Mouse (Mus musculus): ENCODE measurements around the gene Efnb3. TPM values are rescaled to one million over a fixed set of nuclear protein-coding genes. Genes with fewer than 3 reads are reported as not detected.

The Efnb3 gene
- polyA plus RNA-seq, 1 experiment from 2014 or later, result 5.7 TPM

- H3K36me3 ChIP-seq (ENCODE audit: control insufficient read depth, insufficient read depth, low read length), result no peaks in the 10 kb centered on the region
- no peak overlapping the region for H3K9ac ChIP-seq (ENCODE audit: low read length)
- no peak for ATAC-seq (ENCODE audit: low read depth)
- H3K4me3 ChIP-seq (ENCODE audit: low read length), result no peak overlapping the region
- WGBS, result 87% methylated on average over 4 of the region's 4 CpGs
- H3K4me1 ChIP-seq (replicated peaks; ENCODE audit: control insufficient read depth, insufficient read depth, low read length), result no peaks in the 10 kb centered on the region
- no peak overlapping the region for H3K4me2 ChIP-seq (ENCODE audit: low read depth, low read length)
- H3K9me3 ChIP-seq (ENCODE audit: control insufficient read depth, low read length), result no peaks in the 10 kb centered on the region
- no peak overlapping the region for H3K27ac ChIP-seq (ENCODE audit: low read length)
- no peaks in the 10 kb centered on the region for H3K27me3 ChIP-seq (ENCODE audit: control insufficient read depth, insufficient read depth, low read depth, low read length)
Measured at GRCm38 (mm10) chr11:69528031-69528390, 32.0 kb downstream of the Efnb3 start.

GRCm38 (mm10) chr11:69527098-69528030 is 32.6 kb downstream of the Efnb3 start:
- Histone ChIP-seq H3K27me3 (ENCODE audit: control insufficient read depth, insufficient read depth, low read depth, low read length) (no peaks in the 10 kb centered on the region), H3K36me3 (ENCODE audit: control insufficient read depth, insufficient read depth, low read length) (no peaks in the 10 kb centered on the region), H3K9me3 (ENCODE audit: control insufficient read depth, low read length) (no peaks in the 10 kb centered on the region), H3K9ac (ENCODE audit: low read length) (peak overlapping the region; percentile 56), H3K4me3 (ENCODE audit: low read length) (peak overlapping the region; percentile 36), H3K27ac (ENCODE audit: low read length) (no peak overlapping the region), H3K4me2 (ENCODE audit: low read depth, low read length) (peak overlapping the region; percentile 55), H3K4me1 (replicated peaks; ENCODE audit: control insufficient read depth, insufficient read depth, low read length) (no peaks in the 10 kb centered on the region)
- ATAC-seq (ENCODE audit: low read depth), result no peak
- 14% methylated on average over 30 of the region's 30 CpGs for WGBS

- H3K9ac ChIP-seq (ENCODE audit: low read length), result no peak overlapping the region; the same call in 1 of the 2 replicates
- ATAC-seq (ENCODE audit: low read depth), result no peak
- H3K4me1 ChIP-seq (replicated peaks; ENCODE audit: control insufficient read depth, insufficient read depth, low read length), result no peaks in the 10 kb centered on the region
- 53% methylated on average over 4 of the region's 4 CpGs for WGBS
- peak overlapping the region; percentile 55 for H3K4me2 ChIP-seq (ENCODE audit: low read depth, low read length)
- H3K4me3 ChIP-seq (ENCODE audit: low read length), result no peak overlapping the region
- no peaks in the 10 kb centered on the region for H3K9me3 ChIP-seq (ENCODE audit: control insufficient read depth, low read length)
- H3K36me3 ChIP-seq (ENCODE audit: control insufficient read depth, insufficient read depth, low read length), result no peaks in the 10 kb centered on the region
- no peak overlapping the region for H3K27ac ChIP-seq (ENCODE audit: low read length)
- no peaks in the 10 kb centered on the region for H3K27me3 ChIP-seq (ENCODE audit: control insufficient read depth, insufficient read depth, low read depth, low read length)
Measured at GRCm38 (mm10) chr11:69526631-69527030, 33.4 kb downstream of the Efnb3 start.

DNA sequence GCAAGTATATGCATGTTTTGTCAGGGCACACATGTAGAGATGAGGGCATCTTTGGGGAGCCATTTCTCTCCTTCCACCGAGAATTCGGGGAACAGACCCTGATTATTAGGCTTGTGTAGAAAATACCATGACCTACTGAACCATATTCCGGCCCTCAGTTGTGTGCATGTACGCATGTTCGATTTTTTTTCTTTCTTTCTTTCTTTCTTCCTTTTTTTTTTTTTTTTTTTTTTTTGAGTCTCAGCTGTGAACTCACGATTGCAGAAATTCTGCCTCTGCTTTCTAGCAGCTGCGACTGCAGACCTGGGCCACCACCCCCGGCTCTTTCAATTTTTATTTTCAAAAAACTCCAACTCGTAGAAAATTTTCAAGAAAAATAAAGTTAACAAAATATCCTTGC is 34.3 kb downstream of the Efnb3 start:
- Histone ChIP-seq H3K4me2 (ENCODE audit: low read depth, low read length) (no peak overlapping the region), H3K9ac (ENCODE audit: low read length) (no peak overlapping the region), H3K4me3 (ENCODE audit: low read length) (no peak overlapping the region), H3K36me3 (ENCODE audit: control insufficient read depth, insufficient read depth, low read length) (no peaks in the 10 kb centered on the region), H3K9me3 (ENCODE audit: control insufficient read depth, low read length) (no peaks in the 10 kb centered on the region), H3K27ac (ENCODE audit: low read length) (no peak overlapping the region), H3K27me3 (ENCODE audit: control insufficient read depth, insufficient read depth, low read depth, low read length) (no peaks in the 10 kb centered on the region), H3K4me1 (replicated peaks; ENCODE audit: control insufficient read depth, insufficient read depth, low read length) (no peaks in the 10 kb centered on the region)
- 82% methylated on average over 9 of the region's 9 CpGs for WGBS
- no peak for ATAC-seq (ENCODE audit: low read depth)

DNA sequence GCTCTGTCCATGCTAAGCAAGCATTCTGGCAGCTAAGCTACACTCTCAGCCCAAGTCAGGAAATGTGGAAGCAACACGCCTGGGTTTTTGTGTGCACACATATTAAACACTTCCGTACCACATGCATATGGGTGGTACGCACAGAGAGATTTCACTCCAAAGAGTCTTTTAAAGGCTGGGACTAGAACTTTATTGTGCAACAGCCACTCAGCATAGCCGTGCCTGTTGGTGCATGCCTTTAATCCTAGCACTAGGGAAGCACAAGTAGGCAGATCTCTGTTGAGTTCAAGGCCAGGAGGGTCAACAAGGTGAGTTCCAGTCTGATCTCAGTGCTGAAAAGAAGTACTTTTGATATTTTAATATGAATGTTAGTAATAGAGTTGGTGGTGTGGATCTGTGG is 36.4 kb downstream of the Efnb3 start:
- H3K36me3 ChIP-seq (ENCODE audit: control insufficient read depth, insufficient read depth, low read length), result no peaks in the 10 kb centered on the region
- no peak overlapping the region for H3K4me2 ChIP-seq (ENCODE audit: low read depth, low read length)
- no peaks in the 10 kb centered on the region for H3K9me3 ChIP-seq (ENCODE audit: control insufficient read depth, low read length)
- H3K4me3 ChIP-seq (ENCODE audit: low read length), result no peak overlapping the region
- no peaks in the 10 kb centered on the region for H3K4me1 ChIP-seq (replicated peaks; ENCODE audit: control insufficient read depth, insufficient read depth, low read length)
- ATAC-seq (ENCODE audit: low read depth), result no peak
- no peaks in the 10 kb centered on the region for H3K27me3 ChIP-seq (ENCODE audit: control insufficient read depth, insufficient read depth, low read depth, low read length)
- no peak overlapping the region for H3K27ac ChIP-seq (ENCODE audit: low read length)
- WGBS, result 78% methylated on average over 4 of the region's 4 CpGs
- H3K9ac ChIP-seq (ENCODE audit: low read length), result no peak overlapping the region

DNA sequence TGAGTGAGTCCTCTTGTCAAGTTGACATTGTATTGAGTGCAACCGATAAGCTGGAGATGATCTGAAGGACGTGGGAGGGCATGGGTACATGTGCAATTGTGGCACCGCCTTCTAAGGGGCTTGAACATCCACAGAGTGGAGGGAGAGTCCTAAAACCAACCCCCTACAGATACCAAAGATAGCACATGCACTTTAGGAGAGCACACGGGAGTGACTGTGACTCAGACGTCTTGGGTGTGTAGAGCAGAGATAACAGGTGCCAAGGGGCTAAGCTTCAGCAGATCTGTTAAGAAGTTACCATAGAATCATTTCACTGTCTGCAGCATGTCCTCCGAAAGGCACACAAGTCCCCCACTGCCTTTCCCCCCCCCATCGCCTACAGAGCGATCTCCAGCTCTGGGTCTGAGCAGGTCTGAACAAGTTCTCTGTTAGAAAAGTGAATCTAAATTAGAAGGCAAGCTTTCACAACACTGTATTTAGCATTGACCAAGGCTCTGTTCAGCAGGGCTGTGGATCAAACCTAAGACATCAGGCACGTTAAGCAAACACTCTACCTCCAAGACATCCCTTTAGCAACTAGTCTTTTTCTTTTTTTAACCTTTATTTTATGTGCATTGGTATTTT is 38.4 kb downstream of the Efnb3 start:
- Histone ChIP-seq H3K36me3 (ENCODE audit: control insufficient read depth, insufficient read depth, low read length) (no peaks in the 10 kb centered on the region), H3K9me3 (ENCODE audit: control insufficient read depth, low read length) (no peaks in the 10 kb centered on the region), H3K4me1 (replicated peaks; ENCODE audit: control insufficient read depth, insufficient read depth, low read length) (peaks cover 4% of the 10 kb centered on the region; the same call in 1 of the 2 replicates), H3K4me3 (ENCODE audit: low read length) (no peak overlapping the region), H3K27ac (ENCODE audit: low read length) (no peak overlapping the region), H3K9ac (ENCODE audit: low read length) (no peak overlapping the region), H3K4me2 (ENCODE audit: low read depth, low read length) (no peak overlapping the region), H3K27me3 (ENCODE audit: control insufficient read depth, insufficient read depth, low read depth, low read length) (no peaks in the 10 kb centered on the region)
- ATAC-seq (ENCODE audit: low read depth), result no peak
- WGBS, result 69% methylated on average over 9 of the region's 9 CpGs

GRCm38 (mm10) chr11:69519976-69520375 is 40.0 kb downstream of the Efnb3 start:
- no peaks in the 10 kb centered on the region for H3K36me3 ChIP-seq (ENCODE audit: control insufficient read depth, insufficient read depth, low read length)
- H3K27me3 ChIP-seq (ENCODE audit: control insufficient read depth, insufficient read depth, low read depth, low read length), result no peaks in the 10 kb centered on the region
- H3K4me3 ChIP-seq (ENCODE audit: low read length), result no peak overlapping the region
- H3K9ac ChIP-seq (ENCODE audit: low read length), result no peak overlapping the region
- no peak overlapping the region for H3K27ac ChIP-seq (ENCODE audit: low read length)
- H3K4me2 ChIP-seq (ENCODE audit: low read depth, low read length), result no peak overlapping the region
- H3K4me1 ChIP-seq (replicated peaks; ENCODE audit: control insufficient read depth, insufficient read depth, low read length), result peaks cover 7% of the 10 kb centered on the region; the same call in 1 of the 2 replicates
- ATAC-seq (ENCODE audit: low read depth), result 0 out of 2 replicates have a peak, but pooled peaks have one; percentile 15
- no peaks in the 10 kb centered on the region for H3K9me3 ChIP-seq (ENCODE audit: control insufficient read depth, low read length)
- 63% methylated on average over 4 of the region's 4 CpGs for WGBS

- no peaks in the 10 kb centered on the region for H3K27me3 ChIP-seq (ENCODE audit: control insufficient read depth, insufficient read depth, low read depth, low read length)
- no peak overlapping the region for H3K27ac ChIP-seq (ENCODE audit: low read length)
- no peak for ATAC-seq (ENCODE audit: low read depth)
- H3K4me3 ChIP-seq (ENCODE audit: low read length), result no peak overlapping the region
- WGBS, result 47% methylated on average over 3 of the region's 3 CpGs
- 0 out of 2 replicates have a peak overlapping the region, but pooled peaks have one; percentile 24 for H3K9ac ChIP-seq (ENCODE audit: low read length)
- H3K36me3 ChIP-seq (ENCODE audit: control insufficient read depth, insufficient read depth, low read length), result no peaks in the 10 kb centered on the region
- H3K4me1 ChIP-seq (replicated peaks; ENCODE audit: control insufficient read depth, insufficient read depth, low read length), result peaks cover 7% of the 10 kb centered on the region; the same call in 1 of the 2 replicates
- no peak overlapping the region for H3K4me2 ChIP-seq (ENCODE audit: low read depth, low read length)
- no peaks in the 10 kb centered on the region for H3K9me3 ChIP-seq (ENCODE audit: control insufficient read depth, low read length)
Measured at GRCm38 (mm10) chr11:69516661-69517060, 43.3 kb downstream of the Efnb3 start.

GRCm38 (mm10) chr11:69516151-69516640 is 43.8 kb downstream of the Efnb3 start:
- Histone ChIP-seq H3K9me3 (ENCODE audit: control insufficient read depth, low read length) (no peaks in the 10 kb centered on the region), H3K36me3 (ENCODE audit: control insufficient read depth, insufficient read depth, low read length) (no peaks in the 10 kb centered on the region), H3K4me3 (ENCODE audit: low read length) (no peak overlapping the region), H3K27me3 (ENCODE audit: control insufficient read depth, insufficient read depth, low read depth, low read length) (no peaks in the 10 kb centered on the region), H3K4me2 (ENCODE audit: low read depth, low read length) (no peak overlapping the region), H3K9ac (ENCODE audit: low read length) (no peak overlapping the region), H3K4me1 (replicated peaks; ENCODE audit: control insufficient read depth, insufficient read depth, low read length) (peaks cover 7% of the 10 kb centered on the region; the same call in 1 of the 2 replicates), H3K27ac (ENCODE audit: low read length) (no peak overlapping the region)
- 43% methylated on average over 15 of the region's 15 CpGs for WGBS
- ATAC-seq (ENCODE audit: low read depth), result no peak

Measured in lung, embryonic 16.5 days (tissue).